Mouse (Mus musculus): ENCODE measurements around the gene Gm17334. TPM values are rescaled to one million over a fixed set of nuclear protein-coding genes. Genes with fewer than 3 reads are reported as not detected.

The Gm17334 gene
- total and polyA plus RNA-seq, 3 experiments, result not detected

- peaks cover 7 to 17% of the 10 kb centered on the region in 2 experiments; a peak in 3 of 4 replicates for H3K4me1 ChIP-seq (ENCODE audit: control insufficient read depth in 1 of 2, insufficient read depth in 2 of 2, low read length in 2 of 2)
Measured at GRCm38 (mm10) chr11:53781964-53782363, 9.0 kb upstream of the Gm17334 start.

GRCm38 (mm10) chr11:53781201-53781775 is 8.3 kb upstream of the Gm17334 start:
- Histone ChIP-seq H3K4me3 (ENCODE audit: control insufficient read depth in 1 of 2, insufficient read depth in 1 of 2, low read depth in 2 of 2, low read length in 2 of 2) (no peak overlapping the region), H3K9ac (ENCODE audit: control insufficient read depth, low read depth, low read length, poor library complexity, severe bottlenecking) (no peak overlapping the region), H3K27me3 (ENCODE audit: control insufficient read depth in 1 of 2, insufficient read depth in 2 of 2, low read length in 2 of 2) (peaks cover 2 to 9% of the 10 kb centered on the region in 2 experiments; a peak in 3 of 4 replicates), H3K27ac (ENCODE audit: control insufficient read depth, low read depth, low read length) (no peak overlapping the region), H3K36me3 (ENCODE audit: control insufficient read depth in 1 of 2, insufficient read depth in 2 of 2, low read length in 2 of 2) (peaks cover 0 to 9% of the 10 kb centered on the region in 2 experiments; a peak in 2 of 4 replicates), H3K9me3 (replicated peaks; ENCODE audit: insufficient read depth, low read length) (no peaks in the 10 kb centered on the region), H3K4me1 (ENCODE audit: control insufficient read depth in 1 of 2, insufficient read depth in 2 of 2, low read length in 2 of 2) (peaks cover 7 to 17% of the 10 kb centered on the region in 2 experiments; a peak in 3 of 4 replicates), H3K79me2 (ENCODE audit: control insufficient read depth, insufficient read depth, low read length, poor library complexity) (no peaks in the 10 kb centered on the region)
- DNase-seq (ENCODE audit: low read depth, low spot score), result no peak
- TF ChIP-seq POLR2A (IDR thresholded peaks at IDR 0.05; ENCODE audit: control insufficient read depth in 1 of 2, insufficient read depth in 1 of 2, low read depth in 1 of 2, low read length in 2 of 2, poor library complexity in 1 of 2) (no peak), RCOR1 (IDR thresholded peaks at IDR 0.05; ENCODE audit: low read depth, low read length) (no peak), SIN3A (IDR thresholded peaks at IDR 0.05; ENCODE audit: low read length) (no peak), GATA1 (IDR thresholded peaks at IDR 0.05; ENCODE audit: low read depth, low read length) (no peak), HCFC1 (IDR thresholded peaks at IDR 0.05; ENCODE audit: low read depth, low read length) (no peak), E2F4 (IDR thresholded peaks at IDR 0.05; ENCODE audit: borderline replicate concordance, low read depth, low read length) (no peak), ZC3H11A (IDR thresholded peaks at IDR 0.05; ENCODE audit: low read depth, low read length) (no peak), KAT2A (conservative IDR thresholded peaks at IDR 0.05; ENCODE audit: low read depth, low read length) (no peak), ZNF384 (IDR thresholded peaks at IDR 0.05; ENCODE audit: low read depth, low read length) (no peak), GABPA (IDR thresholded peaks at IDR 0.05; ENCODE audit: low read depth, low read length) (no peak), ELF1 (IDR thresholded peaks at IDR 0.05; ENCODE audit: low read depth, low read length) (no peak), UBTF (IDR thresholded peaks at IDR 0.05; ENCODE audit: borderline replicate concordance, insufficient read depth, low read depth, low read length) (no peak), ZMIZ1 (IDR thresholded peaks at IDR 0.05; ENCODE audit: low read depth, low read length) (no peak), SMC3 (IDR thresholded peaks at IDR 0.05; ENCODE audit: low read depth, low read length) (no peak)

More at GRCm38 (mm10) chr11:53781964-53782363, 9.0 kb upstream of the Gm17334 start:
- H3K79me2 ChIP-seq (ENCODE audit: control insufficient read depth, insufficient read depth, low read length, poor library complexity), result no peaks in the 10 kb centered on the region
- H3K27me3 ChIP-seq (ENCODE audit: control insufficient read depth in 1 of 2, insufficient read depth in 2 of 2, low read length in 2 of 2), result peaks cover 5 to 9% of the 10 kb centered on the region in 2 experiments; a peak in 3 of 4 replicates
- DNase-seq (ENCODE audit: low read depth, low spot score), result no peak
- H3K4me3 ChIP-seq (ENCODE audit: control insufficient read depth in 1 of 2, insufficient read depth in 1 of 2, low read depth in 2 of 2, low read length in 2 of 2), result no peak overlapping the region
- no peak overlapping the region for H3K9ac ChIP-seq (ENCODE audit: control insufficient read depth, low read depth, low read length, poor library complexity, severe bottlenecking)
- H3K36me3 ChIP-seq (ENCODE audit: control insufficient read depth in 1 of 2, insufficient read depth in 2 of 2, low read length in 2 of 2), result peaks cover 0 to 9% of the 10 kb centered on the region in 2 experiments; a peak in 2 of 4 replicates
- TF ChIP-seq GABPA (IDR thresholded peaks at IDR 0.05; ENCODE audit: low read depth, low read length), result no peak
- no peak for TF ChIP-seq CTCF (IDR thresholded peaks at IDR 0.05 in 2 of 3, conservative IDR thresholded peaks at IDR 0.05 in 1 of 3; ENCODE audit: control insufficient read depth in 1 of 3, insufficient read depth in 1 of 3, low read depth in 2 of 3, low read length in 3 of 3, poor library complexity in 1 of 3, severe bottlenecking in 1 of 3)
- no peak for TF ChIP-seq ZC3H11A (IDR thresholded peaks at IDR 0.05; ENCODE audit: low read depth, low read length)
- no peak for TF ChIP-seq POLR2AphosphoS5 (IDR thresholded peaks at IDR 0.05; ENCODE audit: borderline replicate concordance, low read depth, low read length)
- H3K27ac ChIP-seq (ENCODE audit: control insufficient read depth, low read depth, low read length), result no peak overlapping the region
- H3K9me3 ChIP-seq (replicated peaks; ENCODE audit: insufficient read depth, low read length), result no peaks in the 10 kb centered on the region

All from MEL (cell line).